Mouse (Mus musculus): ENCODE measurements around the gene Vps37b. TPM values are rescaled to one million over a fixed set of nuclear protein-coding genes. Genes with fewer than 3 reads are reported as not detected.

Gene Vps37b
- polyA plus RNA-seq, 1 experiment from 2014 or later, result 78.6 TPM

DNA sequence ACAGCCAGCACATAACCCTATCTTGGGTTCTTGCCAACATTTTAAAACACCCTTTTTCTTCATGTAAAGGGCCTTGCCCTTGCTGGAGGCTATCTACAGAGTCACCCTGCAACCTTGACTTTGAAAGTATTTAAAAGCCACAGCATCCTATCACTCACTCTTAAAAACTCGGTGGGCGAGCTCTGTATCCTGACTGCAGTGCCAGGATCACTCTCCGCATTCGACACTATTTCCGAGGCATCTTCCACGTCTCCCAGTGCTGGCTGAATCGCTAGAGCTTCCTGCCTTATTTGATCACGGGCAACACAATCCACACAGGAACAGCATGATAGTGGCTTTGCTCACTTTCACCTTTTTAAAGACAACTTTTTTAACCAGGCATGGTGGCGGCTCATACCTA, 14.1 kb downstream of the Vps37b start:
- H3K9ac ChIP-seq, result no peak overlapping the region

DNA sequence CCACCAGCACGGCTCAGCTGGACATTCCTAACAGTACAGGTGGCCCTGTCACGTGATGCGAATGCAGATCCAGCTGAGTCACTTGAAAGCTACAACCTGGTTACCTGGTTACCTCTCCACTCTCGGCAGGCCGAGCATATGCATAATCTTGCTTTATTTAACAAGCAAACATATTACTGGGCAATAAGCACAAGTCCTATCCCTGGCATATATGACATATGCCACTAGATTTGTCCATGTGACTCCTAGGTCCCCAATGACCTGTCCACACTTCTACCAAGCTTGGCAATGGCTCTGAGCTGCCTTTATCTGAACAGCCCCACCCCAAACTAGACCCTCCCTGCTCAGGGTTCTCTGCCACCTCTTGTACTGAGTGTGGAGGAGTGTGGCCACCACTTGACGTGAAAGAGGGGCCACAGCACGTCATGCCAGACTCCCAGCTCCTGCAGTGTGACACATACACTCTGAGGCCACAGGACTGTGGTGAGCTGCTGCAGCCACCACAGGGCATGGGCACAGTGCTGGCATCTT, 15.7 kb downstream of the Vps37b start:
- H3K4me1 ChIP-seq, result peaks cover 92% of the 10 kb centered on the region
- H3K4me2 ChIP-seq (replicated peaks), result no peak overlapping the region
- no peak overlapping the region for H3K27ac ChIP-seq

More for the DNA sequence above, 14.1 kb downstream of the Vps37b start:
- ATAC-seq (ENCODE audit: low FRiP score), result no peak
- no peak overlapping the region for H3K4me3 ChIP-seq
- no peak overlapping the region for H3K27ac ChIP-seq
- no peaks in the 10 kb centered on the region for H3K27me3 ChIP-seq
- H3K4me2 ChIP-seq (replicated peaks), result no peak overlapping the region
- H3K36me3 ChIP-seq, result peaks cover 9% of the 10 kb centered on the region; the same call in 1 of the 2 replicates
- 80% methylated on average over 9 of the region's 9 CpGs for WGBS
- H3K4me1 ChIP-seq, result peaks cover 76% of the 10 kb centered on the region
- H3K9me3 ChIP-seq (replicated peaks), result no peaks in the 10 kb centered on the region

DNA sequence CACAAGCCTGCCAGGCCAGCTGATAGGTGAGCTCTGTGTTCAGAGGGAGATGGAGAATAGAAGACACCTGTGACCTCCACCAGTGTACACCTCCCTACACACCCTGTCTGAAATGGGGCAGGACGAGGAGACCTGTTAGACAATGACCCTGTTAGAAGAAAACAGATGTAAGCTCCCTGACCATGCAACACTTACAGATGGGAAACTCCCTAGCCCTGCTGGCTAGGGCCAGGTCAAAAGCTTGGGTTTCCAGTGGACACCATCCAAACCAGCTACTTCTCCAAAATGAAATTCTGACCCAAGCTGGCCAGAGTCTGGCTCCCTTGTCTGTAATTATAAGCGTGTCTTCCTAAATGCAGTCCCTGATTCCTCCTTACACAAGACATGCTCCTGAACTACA, 16.3 kb downstream of the Vps37b start:
- Histone ChIP-seq H3K9me3 (replicated peaks) (no peaks in the 10 kb centered on the region), H3K27me3 (no peaks in the 10 kb centered on the region), H3K4me1 (peaks cover 95% of the 10 kb centered on the region), H3K36me3 (no peaks in the 10 kb centered on the region), H3K27ac (no peak overlapping the region), H3K4me3 (no peak overlapping the region), H3K9ac (no peak overlapping the region), H3K4me2 (replicated peaks) (no peak overlapping the region)
- no peak for ATAC-seq (ENCODE audit: low FRiP score)
- WGBS, result 66% methylated on average over 2 of the region's 2 CpGs

More for the DNA sequence above, 15.7 kb downstream of the Vps37b start:
- no peak overlapping the region for H3K9ac ChIP-seq
- H3K27me3 ChIP-seq, result no peaks in the 10 kb centered on the region
- H3K9me3 ChIP-seq (replicated peaks), result no peaks in the 10 kb centered on the region
- no peak overlapping the region for H3K4me3 ChIP-seq
- no peak for ATAC-seq (ENCODE audit: low FRiP score)
- WGBS, result 85% methylated on average over 7 of the region's 7 CpGs
- peaks cover 4% of the 10 kb centered on the region; the same call in 1 of the 2 replicates for H3K36me3 ChIP-seq

DNA sequence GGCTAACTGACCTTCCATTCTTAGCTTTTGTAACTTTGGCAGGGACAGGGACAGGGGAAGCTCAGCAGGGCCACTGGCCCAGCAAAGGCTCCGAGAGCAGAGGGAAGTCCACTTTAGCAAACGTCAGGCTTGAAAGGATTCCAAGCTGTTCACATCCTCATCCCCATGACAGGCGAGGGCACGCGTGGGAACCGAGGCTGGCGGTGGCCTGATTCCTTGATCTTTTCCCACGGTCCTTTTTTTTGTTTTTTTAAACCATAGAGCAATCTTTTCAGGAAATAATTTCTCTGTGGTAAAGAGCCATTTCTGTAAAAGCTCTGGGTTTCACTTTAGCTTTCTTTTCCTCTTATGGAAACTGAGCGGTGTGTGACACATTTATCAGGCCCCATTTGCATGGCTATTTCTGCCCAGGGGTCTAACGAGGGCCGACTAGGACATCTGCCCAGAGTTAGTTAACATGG, 17.2 kb downstream of the Vps37b start:
- Histone ChIP-seq H3K4me1 (peaks cover 97% of the 10 kb centered on the region), H3K27ac (peak overlapping the region; percentile 57; the same call in 1 of the 2 replicates), H3K9me3 (replicated peaks) (no peaks in the 10 kb centered on the region), H3K4me2 (replicated peaks) (0 out of 2 replicates have a peak overlapping the region, but pooled peaks have one; percentile 17), H3K27me3 (no peaks in the 10 kb centered on the region), H3K4me3 (no peak overlapping the region), H3K36me3 (peaks cover 6% of the 10 kb centered on the region), H3K9ac (0 out of 2 replicates have a peak overlapping the region, but pooled peaks have one; percentile 2)
- WGBS, result 10% methylated on average over 11 of the region's 11 CpGs
- ATAC-seq (ENCODE audit: low FRiP score), result no peak

DNA sequence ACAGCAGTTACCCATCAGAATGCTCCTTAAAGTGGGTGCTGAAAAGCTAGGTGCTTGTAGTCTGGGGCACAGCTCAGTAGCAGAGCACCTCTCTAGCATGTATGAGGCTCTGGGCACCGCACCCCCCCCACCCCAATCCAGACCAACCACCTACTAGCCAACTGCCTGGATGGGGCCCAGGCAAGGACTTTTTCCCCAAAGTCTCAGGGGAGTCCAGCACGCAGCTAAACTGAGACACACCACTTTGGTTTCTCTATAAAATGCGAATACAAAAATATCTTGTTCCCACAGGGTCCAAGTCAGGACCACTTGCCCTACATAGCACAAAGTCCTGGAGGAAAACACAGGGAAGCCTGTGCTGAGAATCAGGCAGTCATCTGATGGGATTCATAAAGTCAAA, 17.9 kb downstream of the Vps37b start:
- H3K27ac ChIP-seq, result peak overlapping the region; percentile 48; the same call in 1 of the 2 replicates
- no peaks in the 10 kb centered on the region for H3K9me3 ChIP-seq (replicated peaks)
- peaks cover 13% of the 10 kb centered on the region for H3K36me3 ChIP-seq
- no peak for ATAC-seq (ENCODE audit: low FRiP score)
- no peak overlapping the region for H3K9ac ChIP-seq
- H3K4me2 ChIP-seq (replicated peaks), result no peak overlapping the region
- H3K4me3 ChIP-seq, result no peak overlapping the region
- 80% methylated on average over 3 of the region's 3 CpGs for WGBS
- no peaks in the 10 kb centered on the region for H3K27me3 ChIP-seq
- peaks cover 90% of the 10 kb centered on the region for H3K4me1 ChIP-seq

DNA sequence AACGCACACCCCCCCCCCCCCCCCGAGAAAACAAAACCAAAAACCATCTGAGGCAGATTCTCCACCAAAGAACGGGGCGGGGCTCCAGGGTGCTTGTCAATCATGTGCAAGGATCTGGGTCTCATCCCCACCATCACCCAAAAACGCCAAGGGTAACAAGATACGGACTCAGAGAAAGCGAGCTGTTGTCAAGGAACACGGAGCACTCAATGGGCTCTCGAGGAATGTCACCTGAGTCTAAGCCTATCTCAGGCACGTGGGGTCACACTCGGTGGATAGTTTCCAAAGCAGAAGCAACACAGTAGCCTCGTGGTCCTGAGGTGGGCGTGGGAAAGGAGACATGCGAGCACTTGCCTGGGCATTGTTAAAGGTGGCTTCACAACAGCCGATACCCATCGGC, 18.3 kb downstream of the Vps37b start:
- Histone ChIP-seq H3K4me1 (peaks cover 86% of the 10 kb centered on the region), H3K27ac (0 out of 2 replicates have a peak overlapping the region, but pooled peaks have one; percentile 48), H3K4me3 (no peak overlapping the region), H3K9me3 (replicated peaks) (no peaks in the 10 kb centered on the region), H3K4me2 (replicated peaks) (no peak overlapping the region), H3K36me3 (peaks cover 17% of the 10 kb centered on the region), H3K9ac (no peak overlapping the region), H3K27me3 (no peaks in the 10 kb centered on the region)
- 79% methylated on average over 16 of the region's 16 CpGs for WGBS
- ATAC-seq (ENCODE audit: low FRiP score), result no peak

DNA sequence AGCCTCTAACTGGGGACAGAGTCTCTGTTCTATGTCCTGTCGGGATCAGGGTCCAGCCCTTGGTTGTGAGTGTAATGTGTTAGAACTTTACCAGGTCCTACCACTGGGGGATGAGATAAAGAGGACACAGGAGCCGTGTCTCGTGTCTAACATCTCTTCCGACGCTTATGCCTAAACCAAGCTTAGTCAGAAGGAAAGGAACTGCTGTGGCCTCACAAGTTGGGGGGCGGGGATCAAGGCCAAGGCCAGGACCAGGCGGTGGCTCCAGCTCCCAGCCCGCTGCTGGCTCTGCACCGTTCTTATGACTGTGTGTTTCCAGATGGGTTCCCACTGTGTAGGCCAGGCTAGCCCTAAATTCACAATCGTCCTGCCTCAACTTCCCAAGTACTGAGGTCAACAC, 19.2 kb downstream of the Vps37b start:
- Histone ChIP-seq H3K27ac (peak overlapping the region; percentile 77), H3K4me3 (no peak overlapping the region), H3K9me3 (replicated peaks) (no peaks in the 10 kb centered on the region), H3K4me1 (peaks cover 77% of the 10 kb centered on the region), H3K27me3 (no peaks in the 10 kb centered on the region), H3K4me2 (replicated peaks) (no peak overlapping the region), H3K36me3 (peaks cover 26% of the 10 kb centered on the region), H3K9ac (no peak overlapping the region)
- ATAC-seq (ENCODE audit: low FRiP score), result no peak
- WGBS, result 90% methylated on average over 10 of the region's 10 CpGs

DNA sequence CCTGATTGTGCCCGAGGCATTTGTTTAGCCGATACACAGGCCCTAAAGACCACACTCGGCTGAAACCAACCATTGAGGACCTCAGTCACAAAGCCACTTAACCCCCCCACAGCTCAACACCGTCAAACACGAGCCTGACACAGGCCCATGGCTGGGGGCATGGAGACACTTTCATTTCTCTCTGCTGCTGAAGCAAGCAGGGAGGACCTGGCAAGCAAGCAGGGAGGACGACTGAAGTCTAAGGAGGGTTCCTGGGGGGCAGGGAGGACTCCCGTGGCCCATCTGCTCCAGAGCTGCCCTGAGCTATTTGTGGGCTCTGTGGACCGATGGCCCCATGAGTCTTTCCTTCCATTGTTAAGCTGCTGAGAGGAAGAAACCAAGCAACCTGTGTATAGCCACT, 20.1 kb downstream of the Vps37b start:
- WGBS, result 7% methylated on average over 8 of the region's 8 CpGs
- Histone ChIP-seq H3K4me3 (no peak overlapping the region), H3K27me3 (no peaks in the 10 kb centered on the region), H3K9ac (peak overlapping the region; percentile 44), H3K4me1 (peaks cover 68% of the 10 kb centered on the region), H3K36me3 (peaks cover 35% of the 10 kb centered on the region), H3K9me3 (replicated peaks) (no peaks in the 10 kb centered on the region), H3K4me2 (replicated peaks) (peak overlapping the region; percentile 32), H3K27ac (peak overlapping the region; percentile 77)
- ATAC-seq (ENCODE audit: low FRiP score), result no peak

DNA sequence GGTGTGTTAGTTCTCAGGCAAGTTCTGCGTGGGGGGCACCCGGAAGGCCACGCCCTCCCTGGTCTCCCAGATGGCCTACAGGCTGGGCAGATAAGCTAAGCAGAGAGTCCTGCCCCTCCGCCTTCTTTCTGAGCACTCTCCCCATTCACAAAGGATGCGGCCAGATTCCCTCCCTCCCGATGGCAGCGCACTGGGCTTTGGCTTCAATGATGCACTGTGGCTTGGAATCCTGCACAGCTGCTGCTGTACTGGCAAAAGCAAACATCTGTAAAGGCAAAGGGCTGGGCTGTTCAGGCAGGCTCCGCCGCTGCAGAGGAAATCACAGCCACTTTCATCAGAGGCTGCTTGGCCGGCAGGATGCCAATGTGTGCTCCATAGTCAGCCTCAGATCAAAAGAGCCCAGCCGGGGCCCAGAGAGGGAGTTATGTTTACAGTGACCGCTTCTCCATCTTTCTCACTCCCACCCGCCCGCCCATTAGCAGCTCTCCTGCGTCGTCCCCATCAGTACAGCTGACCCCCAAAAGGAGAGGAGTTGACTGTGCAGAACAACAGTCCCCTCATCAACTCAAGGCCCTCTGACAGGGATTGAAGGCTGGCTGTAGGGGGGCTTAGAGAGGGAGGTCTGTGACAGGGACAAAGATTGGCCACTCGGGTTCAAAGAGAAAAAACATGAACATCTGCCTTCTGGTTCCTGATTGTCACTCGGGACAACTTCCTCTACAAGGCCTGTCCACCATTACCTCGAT, 21.0 kb downstream of the Vps37b start:
- Histone ChIP-seq H3K27ac (peak overlapping the region; percentile 77), H3K9ac (peak overlapping the region; percentile 44), H3K4me2 (replicated peaks) (peak overlapping the region; percentile 32), H3K4me3 (no peak overlapping the region), H3K27me3 (no peaks in the 10 kb centered on the region), H3K9me3 (replicated peaks) (no peaks in the 10 kb centered on the region), H3K4me1 (peaks cover 59% of the 10 kb centered on the region), H3K36me3 (peaks cover 44% of the 10 kb centered on the region)
- peak; percentile 51 for ATAC-seq (ENCODE audit: low FRiP score)
- 4% methylated on average over 19 of the region's 19 CpGs for WGBS

DNA sequence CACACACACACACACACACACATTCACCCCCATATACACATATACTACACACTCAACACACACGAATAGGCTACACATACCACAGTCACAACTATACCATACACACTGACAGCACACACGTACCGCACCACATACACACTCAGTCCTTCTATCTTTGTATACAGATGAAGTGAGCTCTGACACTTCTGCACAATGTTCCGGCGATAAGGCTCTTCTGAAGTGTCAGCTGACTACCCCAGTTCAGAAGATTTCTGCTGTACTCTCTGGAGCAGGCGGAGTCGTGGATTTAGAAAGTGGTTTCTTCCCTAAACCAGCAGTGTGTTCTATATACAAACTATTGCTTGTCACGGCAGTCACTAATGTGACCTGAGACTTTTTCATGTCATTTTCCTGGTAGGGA, 22.0 kb downstream of the Vps37b start:
- H3K4me3 ChIP-seq, result no peak overlapping the region
- H3K9ac ChIP-seq, result peak overlapping the region; percentile 32
- H3K4me1 ChIP-seq, result peaks cover 58% of the 10 kb centered on the region
- no peaks in the 10 kb centered on the region for H3K9me3 ChIP-seq (replicated peaks)
- H3K27me3 ChIP-seq, result no peaks in the 10 kb centered on the region
- no peak for ATAC-seq (ENCODE audit: low FRiP score)
- no peak overlapping the region for H3K4me2 ChIP-seq (replicated peaks)
- H3K27ac ChIP-seq, result peak overlapping the region; percentile 77
- peaks cover 54% of the 10 kb centered on the region for H3K36me3 ChIP-seq
- 92% methylated on average over 8 of the region's 8 CpGs for whole genome bisulfite sequencing

DNA sequence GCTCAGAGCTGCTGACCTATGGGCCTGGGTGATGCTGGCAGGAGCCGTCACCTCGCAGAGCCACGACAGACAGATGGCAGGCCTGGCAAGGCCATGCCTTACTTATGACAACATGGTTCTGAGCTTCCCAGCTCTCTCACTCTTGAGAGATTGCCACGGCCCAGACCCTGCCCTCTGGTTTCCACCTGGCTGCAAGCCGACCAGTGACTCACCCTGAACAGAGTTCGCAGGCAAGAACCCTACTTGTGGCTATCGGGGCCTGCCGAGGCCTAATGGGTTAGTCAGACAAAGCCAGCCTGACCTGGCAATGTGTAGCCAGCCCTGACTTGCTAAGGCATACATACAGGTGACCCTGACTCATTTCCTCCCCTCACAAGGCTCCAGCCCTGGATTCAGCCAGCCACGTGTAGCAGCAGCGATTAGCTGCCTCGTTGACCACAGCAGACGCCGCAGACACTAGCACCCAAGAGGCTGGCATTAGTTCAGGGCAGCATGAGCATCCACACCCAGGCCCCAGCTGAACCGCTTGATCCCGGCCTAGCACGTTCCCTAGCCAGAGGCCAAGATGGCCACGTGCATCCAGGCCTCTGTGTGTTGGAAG, 25.1 kb downstream of the Vps37b start:
- Histone ChIP-seq H3K9me3 (replicated peaks) (no peaks in the 10 kb centered on the region), H3K27me3 (no peaks in the 10 kb centered on the region), H3K27ac (no peak overlapping the region), H3K4me2 (replicated peaks) (no peak overlapping the region), H3K9ac (no peak overlapping the region), H3K4me1 (peaks cover 40% of the 10 kb centered on the region), H3K4me3 (no peak overlapping the region), H3K36me3 (peaks cover 69% of the 10 kb centered on the region)
- no peak for ATAC-seq (ENCODE audit: low FRiP score)
- WGBS, result 89% methylated on average over 17 of the region's 17 CpGs

DNA sequence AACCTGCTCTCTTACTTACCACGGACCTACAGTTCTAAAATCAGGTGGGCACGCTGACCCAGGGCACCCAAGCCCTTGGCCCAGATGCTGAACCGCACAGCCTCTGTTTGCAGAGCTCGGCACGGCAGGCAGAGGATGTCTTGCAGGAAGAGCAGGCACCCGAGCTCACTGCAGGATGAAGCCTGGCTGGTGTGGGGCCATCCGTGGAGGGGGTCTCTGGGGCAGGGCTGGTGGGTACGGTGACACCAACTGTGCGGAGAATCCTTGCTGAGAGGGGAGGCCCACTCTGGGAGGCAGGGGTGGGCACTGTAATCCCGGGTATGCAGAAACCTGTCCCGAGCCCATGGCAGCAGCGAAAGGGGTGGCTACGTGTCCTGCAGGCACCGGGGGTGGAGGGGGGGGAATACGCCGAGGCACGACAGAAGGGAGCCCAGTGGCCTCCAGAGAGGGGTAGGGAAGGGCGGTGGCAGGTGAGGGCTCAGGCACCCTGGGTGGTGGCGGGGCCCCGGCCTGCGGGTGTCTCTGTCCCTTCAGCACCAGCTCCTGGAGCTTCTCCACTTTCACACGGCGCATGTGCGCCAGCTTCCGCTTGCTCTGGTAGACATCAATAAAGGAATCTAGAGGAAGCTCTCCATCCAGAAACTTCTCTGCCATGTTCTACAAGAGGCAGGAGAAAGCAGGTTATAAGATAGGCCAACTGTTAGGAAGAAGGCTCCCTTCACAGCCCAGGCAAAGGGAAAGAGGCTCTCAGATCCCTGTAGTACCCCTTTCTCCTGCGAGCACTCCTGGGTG, 25.8 kb downstream of the Vps37b start:
- no peaks in the 10 kb centered on the region for H3K27me3 ChIP-seq
- H3K4me1 ChIP-seq, result peaks cover 36% of the 10 kb centered on the region
- 90% methylated on average over 26 of the region's 26 CpGs for WGBS
- H3K36me3 ChIP-seq, result peaks cover 69% of the 10 kb centered on the region
- H3K27ac ChIP-seq, result no peak overlapping the region
- H3K4me2 ChIP-seq (replicated peaks), result no peak overlapping the region
- no peak for ATAC-seq (ENCODE audit: low FRiP score)
- H3K9me3 ChIP-seq (replicated peaks), result no peaks in the 10 kb centered on the region
- H3K9ac ChIP-seq, result no peak overlapping the region
- H3K4me3 ChIP-seq, result no peak overlapping the region
